Mouse (Mus musculus): ENCODE data around the gene Dock11.

Gene Dock11

GRCm38 (mm10) chrX:36088464-36089256, 200.0 kb downstream of the Dock11 start:
- in situ Hi-C loops (cut with MboI, MseI): no loop called here

- in situ Hi-C loops (cut with MboI, MseI): no loop called here
Measured at GRCm38 (mm10) chrX:36100883-36101282, 212.3 kb downstream of the Dock11 start.

GRCm38 (mm10) chrX:36101318-36101717, 212.7 kb downstream of the Dock11 start:
- in situ Hi-C loops (cut with MboI, MseI): no loop called here

- in situ Hi-C loops (cut with MboI, MseI): no loop called here
Measured at GRCm38 (mm10) chrX:36108601-36109000, 220.0 kb downstream of the Dock11 start.

GRCm38 (mm10) chrX:36111622-36112421, 223.2 kb downstream of the Dock11 start, which contains the start of gene Il13ra1:
Il13ra1 (plus strand) TSS chrX:36112110.
- in situ Hi-C loops (cut with MboI, MseI): no loop called here

GRCm38 (mm10) chrX:36112422-36112750, 223.8 kb downstream of the Dock11 start:
- in situ Hi-C loops (cut with MboI, MseI): no loop called here

GRCm38 (mm10) chrX:36115171-36115570, 226.5 kb downstream of the Dock11 start:
- in situ Hi-C loops (cut with MboI, MseI): no loop called here

Measured in T-helper 2 cell (primary cell).